Mouse (Mus musculus) central nervous system, embryonic 11.5 days (tissue): ENCODE results near the gene Endod1. TPM values are rescaled to one million over a fixed set of nuclear protein-coding genes. Genes with fewer than 3 reads are reported as not detected.

ENCODE experiments used
- polyA plus RNA-seq: library from polyadenylated mRNA; depleted of rRNA; stranded (reverse); fragments of >200 nt; gene quantifications from 2 replicates; pipeline ENCODE4 v1.2.3, GENCODE M21; 2012; rRNA removed

The Endod1 gene
- 5.9 and 6.9 TPM in 2 replicates for polyA plus RNA-seq

DNA sequence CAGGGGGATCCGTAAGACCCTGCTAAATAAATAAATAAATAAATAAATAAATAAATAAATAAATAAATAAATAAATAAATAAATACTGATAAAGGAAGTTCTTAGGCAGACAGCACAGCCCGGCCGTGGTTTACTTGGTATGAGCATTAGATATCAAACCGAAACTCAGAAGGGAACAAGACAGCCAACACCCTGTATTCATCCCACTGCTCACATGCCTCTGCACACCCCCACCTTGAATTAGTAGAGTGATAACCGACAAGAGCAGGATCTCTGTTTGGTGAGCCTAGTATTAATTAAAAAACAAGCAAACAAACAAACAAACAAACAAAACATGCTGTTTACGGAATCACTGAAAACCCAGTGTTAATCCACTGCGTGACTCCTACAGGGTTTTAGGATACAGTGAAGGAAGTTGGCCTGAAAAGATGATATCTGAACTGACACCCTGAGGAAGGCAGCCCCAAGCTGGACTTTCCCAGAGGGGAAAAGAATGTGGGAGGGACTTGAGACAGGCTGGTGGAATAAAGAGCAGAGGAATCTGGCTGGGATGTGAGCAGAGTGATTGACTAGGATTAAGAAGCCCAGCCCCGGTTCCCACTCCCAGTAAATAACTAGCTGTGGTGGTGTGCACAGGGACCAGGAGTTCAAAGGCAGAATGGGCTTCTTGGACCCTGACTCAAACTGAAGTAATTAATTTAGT, at the start of gene Endod1:
Gene Endod1, minus strand, starts transcription at position 155 of the 703 bp plus-strand sequence.

Other genes starting within 250 kb of the Endod1 start
- gene Sesn3, start 106.4 kb downstream of the Endod1 start, polyA plus RNA-seq = 24.9 and 36.7 TPM in 2 replicates
- gene Kdm4d, start 119.0 kb upstream of the Endod1 start, polyA plus RNA-seq = 0.02 and 0.12 TPM in 2 replicates
- gene Cwc15, start 119.1 kb upstream of the Endod1 start, polyA plus RNA-seq = 131 and 174 TPM in 2 replicates